Mouse (Mus musculus) spleen, adult 18-20 months (tissue): ENCODE data around the gene Cplx3.

Source experiments
- DNase-seq, 2 experiments: peaks; one replicate each; pipeline ENCODE4 v3.0.0; 2022; ENCODE audit warnings: mixed read lengths in 2 of 2

Gene Cplx3

DNA sequence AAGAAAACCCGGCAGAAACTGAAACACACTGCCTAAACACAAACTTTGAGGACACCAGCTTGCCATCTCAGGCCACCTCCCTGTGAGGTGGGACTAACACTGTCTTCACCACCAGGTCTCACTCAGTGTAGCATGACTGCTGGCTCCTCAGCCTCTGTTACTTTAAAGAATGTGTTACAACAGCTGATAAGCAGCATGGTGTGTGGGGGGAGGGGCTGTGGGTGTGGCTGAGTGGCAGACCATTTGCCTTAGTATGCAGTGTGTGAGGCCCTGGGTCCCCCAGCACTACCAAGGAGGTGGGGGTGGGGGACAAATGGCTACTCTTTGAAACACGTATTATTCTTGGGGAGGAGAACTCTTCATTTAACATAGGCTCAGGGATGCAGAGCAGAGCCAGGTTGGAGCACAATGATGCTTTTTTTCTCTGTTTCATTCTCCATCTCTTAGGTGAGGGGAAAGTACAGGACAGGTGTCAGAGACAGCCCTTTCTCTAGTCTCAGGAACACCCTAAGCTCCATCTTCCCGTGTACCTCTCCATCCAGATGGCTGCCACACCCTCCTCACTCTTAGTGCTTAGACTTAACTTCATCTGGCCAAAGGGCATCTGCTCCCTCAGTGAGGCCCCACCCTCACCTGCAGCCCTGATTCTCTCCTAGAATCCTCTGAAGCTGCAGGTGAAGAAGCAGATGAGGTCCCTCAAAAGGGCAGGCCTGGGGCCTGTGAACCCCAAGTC lies 5.3 kb downstream of the Cplx3 start:
- DNase-seq = no peak

DNA sequence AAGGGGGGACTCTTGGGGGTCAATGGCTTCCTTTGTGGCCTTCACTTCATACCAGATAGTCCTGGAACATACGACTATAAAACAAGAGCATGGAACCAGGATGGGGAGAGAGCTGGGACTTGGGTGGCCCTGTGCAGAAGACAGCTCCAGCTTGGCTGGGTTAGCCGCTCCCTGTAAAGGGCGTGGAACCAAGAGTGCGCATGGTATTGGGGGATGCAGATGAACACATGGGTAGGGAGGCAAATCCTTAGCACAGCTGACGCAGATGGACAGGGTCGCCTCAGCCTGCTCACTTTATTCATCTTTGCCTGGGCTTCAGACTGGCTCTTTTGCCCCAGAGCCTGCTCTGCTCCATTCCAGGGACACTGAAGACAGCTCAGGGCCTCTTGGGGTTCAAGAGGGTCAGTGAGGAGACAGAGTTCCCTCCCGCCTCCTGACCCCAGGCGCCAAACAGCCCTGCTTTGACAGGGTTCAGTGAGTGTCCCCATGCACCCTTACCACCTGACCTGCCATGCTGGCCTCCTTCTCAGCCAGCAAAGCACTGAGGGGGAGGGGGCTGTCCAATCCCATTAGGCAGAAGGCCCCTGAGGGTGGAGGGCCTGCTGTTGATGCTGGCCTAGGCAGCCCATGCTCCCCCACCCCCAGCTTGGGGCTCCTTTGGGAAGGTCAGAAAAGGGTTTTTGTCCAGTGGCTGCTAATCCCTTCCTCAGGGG lies 7.1 kb downstream of the Cplx3 start:
- no peak for DNase-seq

DNA sequence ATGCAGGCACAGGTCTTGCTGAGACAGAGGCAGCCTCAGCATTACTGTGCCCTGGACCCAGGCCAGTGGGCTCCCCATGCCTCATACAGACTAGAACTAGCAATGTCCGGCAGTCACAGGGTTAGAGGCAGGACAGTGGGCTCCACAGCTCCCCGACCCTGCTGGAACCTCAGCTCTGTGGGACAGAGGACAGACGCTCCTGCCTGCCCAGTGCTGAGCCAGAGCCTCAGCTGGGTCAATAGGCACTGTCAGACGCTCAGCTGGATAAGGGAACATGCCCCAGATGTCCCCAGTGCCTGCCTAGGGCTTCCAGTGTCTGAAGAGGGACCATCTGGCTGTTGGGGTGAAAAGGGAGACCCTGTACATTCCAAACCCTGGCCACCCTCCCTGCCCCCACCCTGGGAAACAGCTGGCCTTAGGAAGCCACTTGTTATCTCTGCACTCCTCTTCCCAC lies 8.1 kb downstream of the Cplx3 start:
- no peak for DNase-seq

DNA sequence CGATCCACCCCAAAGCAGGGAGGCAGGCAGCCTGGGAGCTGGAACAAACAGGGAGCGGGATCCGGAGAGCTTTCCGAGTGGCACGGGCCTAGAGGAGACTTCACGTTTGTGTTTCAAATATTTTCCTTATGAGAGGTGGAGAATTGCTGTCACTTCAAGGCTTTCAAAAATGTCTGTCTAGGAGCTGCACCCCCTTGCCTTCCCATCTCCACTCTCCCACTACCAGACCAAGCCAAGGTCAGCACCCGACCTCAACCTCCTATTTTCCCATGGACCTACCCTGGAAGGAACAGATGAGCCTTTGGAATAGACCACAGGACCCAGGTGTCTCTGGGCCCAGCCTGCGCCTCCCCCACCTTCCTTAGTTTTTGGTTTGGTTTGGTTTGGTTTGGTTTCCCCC lies 8.8 kb downstream of the Cplx3 start:
- no peak for DNase-seq

DNA sequence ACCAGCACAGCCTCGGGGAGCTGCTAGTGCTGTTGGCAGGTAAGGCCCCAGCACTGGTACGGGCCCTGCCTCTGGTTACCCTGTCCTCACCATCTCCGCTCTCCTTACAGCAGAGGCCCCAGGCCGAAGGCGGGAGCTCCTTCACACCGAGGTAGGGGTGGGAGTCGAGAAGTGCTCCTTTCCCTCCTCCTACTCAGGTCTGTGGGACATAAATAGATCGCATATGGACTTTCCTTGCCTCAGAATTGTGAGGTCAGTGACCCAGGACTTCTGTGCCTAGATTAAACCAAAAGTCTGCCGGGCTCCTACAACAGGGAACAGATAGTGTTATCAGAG lies 11.9 kb downstream of the Cplx3 start:
- no peak for DNase-seq

DNA sequence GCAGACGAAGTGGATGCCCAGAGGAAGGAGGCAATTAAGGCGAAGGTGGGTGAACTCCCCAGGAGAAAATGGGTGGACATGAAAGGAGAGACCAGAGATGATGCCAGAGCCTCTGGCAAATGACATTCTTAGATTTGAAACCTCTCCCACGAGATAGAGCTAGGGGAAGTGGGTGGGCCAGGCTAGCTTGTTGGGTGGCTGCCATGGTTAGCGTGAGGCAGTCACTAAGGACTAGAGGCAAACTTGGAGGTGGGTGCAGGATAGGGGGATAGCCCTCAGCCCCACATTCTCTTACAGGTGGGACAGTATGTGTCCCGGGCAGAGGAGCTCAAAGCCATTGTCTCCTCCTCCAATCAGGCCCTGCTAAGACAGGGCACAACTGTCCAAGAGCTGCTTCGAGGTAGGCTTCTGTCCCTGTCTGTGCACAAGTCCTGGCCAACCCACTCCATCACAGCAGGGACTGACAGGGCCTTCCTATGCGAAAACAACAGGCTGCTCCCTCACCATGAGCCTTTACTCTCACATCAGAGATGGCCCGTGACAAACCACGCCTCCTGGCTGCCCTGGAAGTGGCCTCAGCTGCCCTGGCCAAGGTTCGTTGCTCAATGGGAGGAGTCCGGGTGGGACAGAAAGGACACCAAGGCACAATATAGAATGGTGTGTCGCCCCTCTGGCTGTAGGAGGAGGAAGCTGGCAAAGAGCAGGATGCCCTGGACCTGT lies 12.5 kb downstream of the Cplx3 start:
- no peak for DNase-seq

DNA sequence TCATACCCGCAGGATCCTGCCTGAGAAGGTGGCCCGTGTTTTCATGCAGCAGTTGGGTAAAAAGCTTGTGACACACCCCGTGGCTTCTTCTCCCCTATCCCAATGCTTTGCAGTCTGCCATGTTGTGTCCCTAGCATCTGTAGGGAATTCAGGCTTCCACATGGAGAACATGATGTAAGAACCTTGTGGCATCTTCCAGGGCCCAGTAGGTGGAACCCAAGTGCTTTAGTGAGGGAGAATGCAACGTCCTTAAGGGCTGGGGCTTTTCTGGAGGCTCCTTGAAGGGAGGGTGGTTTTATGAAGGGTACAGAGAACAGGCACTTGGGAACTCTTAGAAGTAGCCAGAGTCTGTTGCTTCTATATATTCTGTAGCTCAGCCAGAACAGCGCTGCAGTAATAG lies 15.4 kb downstream of the Cplx3 start:
- no peak for DNase-seq

DNA sequence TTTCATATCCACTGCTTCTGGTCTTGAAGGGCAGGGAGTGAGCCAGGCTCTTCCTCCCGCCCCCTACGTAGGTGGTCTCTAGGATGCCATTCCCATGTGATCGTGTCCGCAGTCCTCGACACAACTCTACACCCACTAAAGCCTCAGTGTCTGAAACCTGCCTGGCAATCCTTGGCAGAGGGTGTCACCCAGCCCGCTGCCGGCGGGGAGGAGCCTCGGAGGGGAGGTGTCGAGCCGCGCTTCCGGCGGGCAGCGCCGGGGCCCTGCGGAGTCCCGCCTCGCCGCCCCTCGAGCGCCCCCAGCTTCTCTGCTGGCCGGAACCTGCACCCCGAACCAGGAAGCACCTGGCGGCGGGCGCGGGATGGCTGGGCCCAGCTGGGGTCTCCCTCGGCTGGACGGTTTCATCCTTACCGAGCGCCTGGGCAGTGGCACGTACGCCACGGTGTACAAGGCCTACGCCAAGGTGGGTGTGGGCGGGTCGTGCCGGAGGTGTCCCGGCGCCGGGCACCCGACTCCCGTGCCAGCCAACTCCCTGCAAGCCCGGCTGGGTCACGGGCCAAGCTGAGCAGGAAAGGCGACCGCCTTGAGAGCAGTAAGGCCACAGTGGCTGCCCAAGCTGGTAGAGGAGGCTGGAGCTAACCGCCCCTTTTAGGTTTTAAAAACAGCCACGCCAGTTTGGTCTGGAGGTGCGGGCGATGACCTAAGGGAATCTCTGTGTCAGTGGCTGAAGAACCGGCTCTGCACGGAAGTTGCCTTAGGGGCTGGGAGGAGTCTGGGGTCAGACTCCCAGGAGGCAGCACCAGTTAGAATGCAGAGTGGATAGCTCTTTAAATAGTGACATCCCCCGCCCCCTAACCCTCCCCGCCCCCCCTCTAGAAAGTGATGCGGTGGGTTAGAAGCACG lies 16.6 kb downstream of the Cplx3 start, which contains the start of gene Ulk3:
Ulk3 (plus strand) TSS at position 229 of the 903 bp plus-strand sequence.
- peak; percentile 83 to 87 for DNase-seq

DNA sequence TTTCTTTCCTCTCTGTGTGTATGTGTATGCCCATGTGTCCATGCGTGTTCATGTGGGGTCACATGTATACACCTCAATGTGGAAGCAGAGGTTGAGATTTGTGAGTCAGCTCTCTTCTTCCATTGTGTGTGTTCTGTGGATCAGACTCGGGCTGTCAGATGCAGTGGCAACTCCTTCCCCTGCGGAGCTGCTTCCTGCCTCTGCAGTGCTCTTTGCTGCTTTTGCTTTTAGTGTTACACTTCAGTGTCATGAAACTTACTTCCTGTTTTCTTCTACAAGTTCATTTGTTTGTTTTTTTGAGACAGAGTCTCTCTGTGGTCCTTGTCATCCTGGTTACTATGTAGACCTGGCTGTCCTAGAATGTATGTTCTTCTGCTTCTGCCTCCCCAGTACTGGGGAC lies 21.1 kb downstream of the Cplx3 start:
- DNase-seq = no peak

DNA sequence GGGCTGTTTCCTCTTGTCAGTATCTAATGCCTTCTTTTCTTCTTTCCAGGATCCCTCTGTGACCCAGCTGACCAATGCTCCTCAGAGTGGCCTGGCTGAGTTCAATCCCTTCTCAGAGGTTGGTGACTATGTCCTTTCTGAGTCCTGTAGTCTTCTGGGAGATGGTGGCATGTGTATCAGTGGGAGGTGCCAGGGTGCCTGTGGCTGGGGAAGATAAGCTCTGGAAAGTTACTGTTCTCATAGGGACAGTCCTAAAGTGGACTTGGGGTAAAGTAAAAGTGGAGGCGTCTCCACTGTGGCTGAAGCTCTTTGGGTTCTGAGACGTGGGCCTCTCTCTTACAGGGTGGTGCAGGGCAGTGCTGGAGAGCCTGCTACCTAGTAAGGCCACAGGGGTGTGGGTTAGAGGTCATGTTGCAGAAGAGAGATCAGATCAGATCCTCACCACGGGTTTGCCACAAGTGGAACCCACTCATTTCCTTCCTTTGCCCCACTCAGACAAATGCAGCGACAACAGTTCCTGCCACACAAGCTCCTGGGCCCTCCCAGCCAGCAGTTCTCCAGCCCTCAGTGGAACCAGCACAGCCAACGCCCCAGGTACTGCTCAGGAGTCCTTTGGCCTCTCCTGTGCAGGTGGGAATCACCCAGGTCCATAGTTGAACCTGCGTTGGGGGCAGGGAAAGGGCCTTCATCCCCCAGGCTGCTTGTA lies 28.8 kb downstream of the Cplx3 start:
- no peak for DNase-seq

DNA sequence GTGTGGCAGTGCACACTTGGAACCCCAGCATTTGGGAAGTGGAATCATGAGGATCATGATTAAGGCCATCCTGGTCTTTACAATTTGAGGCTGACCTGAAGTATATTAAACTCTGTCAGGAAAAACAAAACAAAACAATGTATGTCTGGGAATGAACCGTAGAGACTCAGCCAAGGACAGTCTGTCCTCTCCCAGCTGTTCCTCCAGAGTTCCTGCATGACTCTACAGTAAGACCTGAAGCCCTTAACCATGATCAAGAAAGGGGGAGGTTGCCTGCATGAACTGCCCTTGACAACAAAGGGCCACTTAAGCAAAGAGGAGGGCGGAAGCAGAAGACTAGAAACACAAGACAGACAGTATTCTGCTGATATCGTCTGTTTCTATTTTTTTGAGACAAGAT lies 30.5 kb downstream of the Cplx3 start:
- no peak for DNase-seq

DNA sequence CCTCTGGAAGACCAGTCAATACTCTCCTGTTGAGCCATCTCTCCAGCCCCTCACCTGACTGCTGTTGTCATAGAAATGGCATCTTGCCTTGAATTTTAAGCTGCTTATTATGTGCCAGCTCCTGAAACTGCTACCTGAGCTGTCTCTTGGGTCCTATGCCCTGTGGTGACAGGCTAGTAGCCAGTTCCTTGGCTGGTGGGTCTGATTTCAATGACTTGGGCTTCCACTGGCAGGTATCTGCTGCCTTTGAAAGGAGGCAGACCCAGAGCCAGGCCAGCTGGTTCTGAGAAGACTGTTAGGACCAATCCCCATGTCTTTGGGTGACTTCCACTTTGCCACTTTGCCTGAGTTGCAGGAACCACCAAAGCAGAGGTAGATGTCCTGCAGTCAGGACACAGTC lies 31.7 kb downstream of the Cplx3 start:
- no peak for DNase-seq

DNA sequence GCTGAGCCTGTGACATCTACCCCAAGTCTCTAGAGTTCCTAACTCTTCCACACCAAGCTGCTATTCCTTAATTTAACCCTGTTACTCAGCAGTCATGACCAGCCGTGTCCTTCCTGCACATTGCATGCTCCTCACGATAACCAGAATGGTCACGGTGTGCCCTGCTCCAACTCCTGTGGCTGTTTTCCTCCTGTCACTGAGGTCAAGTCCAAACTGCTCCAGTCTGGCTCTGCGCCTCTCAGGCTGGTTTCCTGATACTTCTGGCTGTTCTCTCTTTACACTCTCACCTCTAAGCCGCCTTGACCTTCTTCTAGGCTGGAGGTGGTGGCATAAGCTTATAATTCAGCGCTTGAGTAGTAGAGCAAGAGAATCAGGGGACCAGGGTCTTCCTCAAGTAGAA lies 37.6 kb downstream of the Cplx3 start:
- DNase-seq = no peak

DNA sequence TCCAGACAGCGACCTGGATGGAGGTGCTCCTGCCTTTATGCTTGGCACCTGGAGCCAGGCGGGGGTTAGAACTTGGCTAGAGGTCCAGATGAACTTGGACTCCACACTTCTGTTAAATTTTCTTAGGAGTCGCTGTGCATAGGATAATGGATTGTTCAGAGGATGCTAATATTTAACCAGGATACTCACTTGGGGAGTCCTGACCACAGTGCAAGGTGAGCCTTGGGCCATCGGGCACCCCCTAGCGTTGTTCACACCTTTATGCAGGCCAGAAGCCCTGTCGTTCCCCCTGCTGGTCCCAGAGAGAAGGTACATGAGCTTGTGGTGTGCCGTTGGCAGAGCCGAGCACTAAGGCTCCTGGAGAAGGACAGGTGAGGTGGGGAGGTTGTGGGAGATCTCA lies 39.2 kb downstream of the Cplx3 start:
- DNase-seq = no peak

DNA sequence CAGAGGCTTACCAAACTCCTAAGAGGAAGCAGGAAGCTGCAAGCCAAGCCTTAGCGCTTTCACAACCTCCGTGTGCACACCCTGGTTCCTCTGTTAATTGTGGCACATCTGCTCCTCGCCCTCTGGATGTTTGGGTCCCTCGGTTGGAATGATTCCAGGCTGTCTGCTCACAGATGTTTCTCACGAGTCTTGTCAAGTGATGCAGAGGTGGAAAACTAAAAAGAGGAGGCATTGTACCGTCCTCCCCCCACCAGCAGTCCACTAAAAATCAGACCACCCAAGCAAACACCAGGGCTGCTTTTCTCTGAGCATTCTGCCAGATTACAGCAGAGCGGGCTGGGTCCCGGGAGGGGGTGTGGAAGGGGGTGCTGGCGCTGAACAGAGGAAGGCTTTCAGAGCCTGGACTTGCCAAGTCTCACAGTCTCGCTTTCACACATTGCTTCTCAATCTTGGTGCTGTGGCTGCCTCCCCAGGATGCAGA lies 40.3 kb downstream of the Cplx3 start:
- DNase-seq = no peak

DNA sequence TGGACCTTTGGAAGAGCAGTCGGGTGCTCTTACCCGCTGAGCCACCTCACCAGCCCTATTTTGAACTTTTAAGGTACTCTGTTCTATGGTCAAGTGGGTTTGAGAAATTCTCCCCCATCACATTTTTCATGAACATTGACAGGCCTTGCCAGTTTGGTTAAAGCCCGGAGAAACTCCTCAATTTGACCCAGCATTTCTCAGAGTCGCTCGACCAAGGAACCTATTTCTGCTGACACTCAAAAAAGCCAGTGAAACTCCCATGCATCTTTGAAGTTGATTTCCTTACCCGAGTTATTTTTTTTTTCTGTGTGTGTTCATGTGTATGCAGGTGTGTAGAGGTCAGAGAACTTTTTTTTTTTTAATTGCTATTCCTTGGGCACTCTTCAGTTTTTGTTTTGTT lies 41.5 kb downstream of the Cplx3 start:
- DNase-seq = no peak

DNA sequence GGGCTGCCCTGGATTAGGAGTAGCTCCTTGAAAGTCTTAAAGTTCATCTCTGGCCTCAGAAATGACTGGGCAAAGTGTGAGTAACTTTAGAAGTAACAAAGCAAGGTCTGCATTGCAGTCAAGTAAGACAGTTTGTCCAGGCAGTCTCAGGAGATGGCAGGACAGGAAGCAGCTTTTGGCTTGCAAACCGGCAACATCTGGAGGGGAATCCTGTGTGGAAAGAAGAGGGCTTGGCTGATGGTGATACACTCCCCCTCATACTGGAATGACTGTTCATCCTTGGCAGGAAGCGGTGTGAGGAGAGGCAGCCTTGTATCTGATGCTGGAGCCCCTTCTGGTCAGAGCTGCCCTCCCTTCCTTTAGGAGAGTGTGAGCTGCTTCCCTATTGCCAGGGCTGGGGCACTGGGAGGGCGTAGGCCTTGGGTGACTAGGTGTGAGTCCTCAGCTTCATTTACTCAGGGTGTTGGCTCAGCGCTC lies 43.1 kb downstream of the Cplx3 start:
- DNase-seq = no peak

DNA sequence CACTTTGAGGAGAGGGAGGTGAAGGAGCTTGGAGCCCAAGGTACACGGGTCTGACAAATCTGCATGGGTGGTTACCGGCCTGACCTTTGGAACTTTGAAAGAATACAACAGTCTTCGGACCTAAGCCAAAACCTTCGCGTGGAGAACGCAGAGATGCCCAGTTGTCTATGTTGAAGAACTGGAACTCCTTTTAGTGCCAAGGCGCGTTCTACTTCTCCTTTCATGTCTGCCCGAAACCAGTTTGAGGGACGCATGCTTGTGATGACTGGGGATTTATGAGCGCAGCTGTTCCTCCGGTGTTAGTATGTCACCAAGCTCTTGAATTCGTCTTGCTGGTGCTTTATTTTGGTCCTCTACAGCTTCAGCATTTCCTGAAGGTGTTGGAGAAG lies 44.4 kb downstream of the Cplx3 start:
- peak in 1 of 2 experiments; percentile 28 for DNase-seq

DNA sequence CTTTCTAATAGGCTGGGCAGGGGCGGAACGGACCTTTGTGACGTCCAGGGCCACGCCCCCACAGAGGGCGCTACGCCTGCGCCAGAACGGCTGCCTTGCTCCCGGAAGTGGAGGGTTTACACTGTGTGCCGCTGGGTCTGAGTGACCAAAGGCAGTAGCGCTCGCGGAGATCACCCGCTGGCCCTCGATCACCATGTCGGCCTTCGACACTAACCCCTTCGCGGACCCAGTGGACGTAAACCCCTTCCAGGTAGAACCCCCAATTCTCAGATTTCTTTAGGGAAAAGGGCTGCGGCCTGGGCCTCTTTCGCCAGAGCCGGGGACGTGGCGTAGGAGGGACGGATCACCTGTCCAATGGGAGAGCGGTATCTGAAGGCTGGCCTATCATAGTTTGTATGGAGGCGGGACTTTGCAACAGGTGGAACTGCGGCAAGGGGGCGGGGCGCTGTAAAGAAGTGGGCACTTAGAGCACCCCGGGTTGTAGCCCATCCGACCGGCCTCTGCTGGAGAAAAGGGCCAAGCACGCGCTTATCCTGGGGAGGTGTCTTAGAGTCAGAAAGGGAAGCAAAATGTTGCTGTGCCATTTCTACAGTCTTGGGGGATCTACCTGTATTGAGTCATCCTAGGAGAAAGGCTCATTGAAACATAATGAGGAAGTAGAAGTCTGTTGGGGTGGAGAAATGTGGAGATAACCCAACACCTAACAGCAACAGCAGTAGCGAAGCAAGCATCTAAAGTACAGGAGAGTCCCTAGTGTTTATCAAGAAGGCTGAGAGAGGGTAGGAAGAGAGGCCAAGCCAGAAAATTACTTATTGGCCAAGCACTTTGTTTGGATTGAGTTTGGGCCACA lies 45.0 kb downstream of the Cplx3 start, which contains the start of gene Scamp2:
Scamp2 (plus strand) TSS at position 83 of the 850 bp plus-strand sequence.
- DNase-seq = peak; percentile 89 to 95

DNA sequence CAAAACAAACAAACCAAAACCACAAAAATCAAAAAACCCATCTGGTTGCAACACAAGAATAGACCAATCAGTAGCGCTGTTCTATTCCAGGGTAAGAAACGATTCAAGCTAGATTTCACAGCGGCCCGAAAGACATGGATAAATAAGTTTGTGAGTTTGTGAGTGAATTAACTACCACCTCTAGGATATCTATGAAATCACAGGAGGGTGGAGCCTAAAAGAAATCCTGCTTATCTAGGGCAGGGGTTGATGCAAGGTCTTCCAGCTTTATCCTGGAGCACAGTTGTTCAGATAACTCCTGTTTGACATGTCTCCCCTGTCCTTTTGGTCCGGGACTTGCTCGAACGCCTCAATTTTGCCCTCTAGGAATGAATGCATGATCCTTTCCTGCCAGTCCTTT lies 45.8 kb downstream of the Cplx3 start:
- DNase-seq = no peak

DNA sequence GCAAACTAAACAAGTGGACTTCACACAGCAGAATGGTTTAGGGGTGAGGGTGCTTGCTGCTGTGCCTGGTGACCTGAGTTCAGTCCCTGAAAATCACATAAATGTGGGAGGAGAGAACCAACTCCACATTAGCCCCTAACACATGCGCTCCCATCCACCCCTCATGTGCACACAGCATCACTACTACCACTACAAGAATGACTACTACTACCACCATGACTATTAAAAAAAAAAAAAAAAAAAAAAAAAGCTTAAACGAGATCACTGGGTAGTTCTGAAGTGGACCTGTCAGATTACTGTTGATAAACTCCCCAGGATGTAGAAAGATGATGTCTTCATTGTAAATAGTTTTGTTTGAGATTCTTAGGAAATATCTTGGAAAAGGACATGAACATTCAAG lies 46.5 kb downstream of the Cplx3 start:
- DNase-seq = no peak
